Mouse (Mus musculus): ENCODE measurements at regions not wholly inside any gene's neighbourhood (a gene's known extent, or its start where the extent isn't known, plus 50 kb on each side); places are given as distances from the start of the nearest gene placed in this dataset.

DNA sequence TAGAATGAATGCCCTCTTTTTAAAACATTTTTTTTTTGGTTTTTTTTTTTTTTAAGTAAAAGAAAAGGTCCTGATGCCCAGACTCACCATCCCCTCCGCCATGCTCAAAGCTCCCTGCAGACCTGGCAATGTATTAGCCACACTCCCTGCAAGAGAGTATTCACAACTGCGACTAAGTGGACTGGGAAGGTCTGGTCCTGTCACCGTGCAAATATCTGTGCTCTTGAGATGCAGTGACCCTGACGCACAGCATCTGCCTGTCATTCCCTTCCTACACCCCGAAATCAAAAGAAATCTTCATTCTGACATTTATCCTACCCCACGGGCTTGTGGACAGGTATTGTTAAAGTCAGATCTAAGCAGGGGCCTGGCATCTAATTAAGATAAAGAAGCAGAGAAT lies 95.4 kb upstream of the Dio3 start:
- TF ChIP-seq GATA1 (IDR thresholded peaks at IDR 0.05; ENCODE audit: borderline replicate concordance, low read length) (no peak), FLI1 (IDR thresholded peaks at IDR 0.05; ENCODE audit: low read length) (no peak)
